Mouse (Mus musculus) C2C12 (cell line): Measurements from ENCODE around the gene Col4a2.

Experiments
- CTCF ChIP-seq: IDR thresholded peaks from one replicate; pipeline ENCODE4 v1.5.1; 2011; ENCODE audit not compliant: control insufficient read depth, insufficient read depth, insufficient read length
- MAX ChIP-seq: IDR thresholded peaks from one replicate; pipeline ENCODE4 v1.6.1; 2011; ENCODE audit warnings: mild to moderate bottlenecking, control low read depth
- MYOD1 ChIP-seq: IDR thresholded peaks from one replicate; pipeline ENCODE4 v1.6.1; 2011; ENCODE audit warnings: low read depth; ENCODE audit not compliant: control insufficient read depth, insufficient read length
- MYOG ChIP-seq: IDR thresholded peaks from one replicate; pipeline ENCODE4 v1.6.1; 2011; ENCODE audit not compliant: control insufficient read depth, insufficient read length; ENCODE audit errors: extremely low read depth

DNA sequence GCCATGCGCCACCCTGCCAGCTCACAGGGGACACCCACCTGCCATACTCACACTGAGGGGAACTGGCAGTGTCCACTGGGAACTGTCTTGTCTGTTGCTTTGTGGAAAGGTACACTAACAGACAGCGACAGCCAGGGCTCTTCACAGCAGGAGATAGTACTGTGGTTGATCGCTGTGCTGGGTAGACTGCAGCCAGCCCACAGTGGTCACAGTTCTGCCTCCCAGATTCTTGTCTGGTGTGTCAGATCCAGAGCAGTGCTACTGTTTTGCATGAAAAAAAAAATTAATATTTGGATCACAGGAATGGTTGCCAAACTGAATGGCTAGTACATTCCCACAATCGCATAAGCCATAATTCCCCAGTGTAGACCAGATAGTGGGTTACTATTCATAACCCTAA lies 74.7 kb downstream of the Col4a2 start:
- TF ChIP-seq CTCF (no peak), MYOG (no peak), MYOD1 (peak; percentile 96), MAX (peak; percentile 47)
